Mouse (Mus musculus) ovary, adult 18-20 months (tissue): Measurements from ENCODE around the gene Tsc22d3.
"Not testable (repeated sequence)": the region's sequence is repeated elsewhere in the genome, so short reads cannot be mapped to it uniquely, and the experiment has no call there.

ENCODE experiments used
- DNase-seq: peaks from one replicate; pipeline ENCODE4 v3.0.0; 2022; ENCODE audit warnings: low spot score, mixed read lengths

Gene Tsc22d3

DNA sequence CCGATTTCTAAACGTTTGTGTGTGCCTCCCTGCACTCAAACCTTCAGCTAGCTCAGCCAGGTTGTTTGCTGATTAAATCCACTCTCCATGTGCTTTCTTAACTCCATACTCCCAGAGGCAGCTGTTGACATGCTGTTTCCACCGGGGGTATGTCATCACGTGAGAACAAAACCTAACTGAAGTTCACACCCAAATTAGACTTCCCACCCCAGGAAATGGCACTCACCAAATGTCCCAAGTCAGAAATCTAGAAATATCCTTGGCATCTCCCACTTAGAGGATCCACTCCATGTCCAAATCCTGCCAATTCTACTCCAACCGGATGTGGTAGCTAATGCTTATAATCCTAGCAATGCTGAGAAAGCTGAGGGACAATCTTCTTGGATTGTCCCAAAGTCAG, 100.2 kb downstream of the Tsc22d3 start:
- DNase-seq: no peak

- not testable (repeated sequence) for DNase-seq
Measured at GRCm38 (mm10) chrX:140498431-140498830, 102.0 kb downstream of the Tsc22d3 start.

DNA sequence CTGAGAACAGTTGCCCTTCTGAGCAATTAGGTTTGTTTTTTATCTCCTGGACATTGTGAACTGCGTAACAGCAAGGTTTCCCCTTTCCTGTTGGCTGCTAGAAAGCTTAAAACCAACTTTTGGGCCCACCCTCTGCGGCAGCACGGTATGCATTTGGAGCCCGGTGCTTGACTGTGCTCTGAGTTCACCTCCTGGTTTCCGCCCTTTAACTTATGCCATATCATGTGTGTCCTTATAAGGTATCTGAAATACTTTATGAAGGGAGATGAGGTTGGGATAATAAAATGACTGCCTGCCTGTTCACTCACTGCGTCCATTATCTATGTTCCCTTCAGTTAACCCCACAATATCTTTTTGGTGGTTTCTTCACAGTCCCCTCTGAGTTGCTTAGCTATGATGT, 106.3 kb downstream of the Tsc22d3 start:
- no peak for DNase-seq

DNA sequence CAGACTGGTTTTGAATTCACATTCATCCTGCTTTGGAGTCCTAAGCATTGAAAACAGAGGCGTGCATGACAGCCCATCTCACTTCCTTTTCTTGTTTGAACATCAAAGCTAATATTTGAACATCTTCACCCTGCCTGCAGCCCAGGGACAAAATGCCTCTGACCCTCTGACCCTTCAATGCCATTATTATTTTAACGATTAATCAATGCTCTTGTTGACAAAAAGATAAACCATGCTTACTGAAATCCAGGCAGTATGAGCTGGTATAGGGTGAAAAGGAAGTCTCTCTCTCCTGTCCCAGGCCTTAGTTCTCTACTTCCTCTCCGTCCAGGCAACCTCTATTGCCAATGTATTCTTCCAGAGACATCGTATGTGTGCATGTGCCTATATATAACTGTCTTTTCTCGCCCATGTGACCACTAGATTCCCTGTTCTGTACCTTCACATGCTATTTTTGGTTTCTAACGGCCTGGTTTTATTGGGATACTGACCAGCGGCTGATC, 106.9 kb downstream of the Tsc22d3 start:
- DNase-seq: no peak

DNA sequence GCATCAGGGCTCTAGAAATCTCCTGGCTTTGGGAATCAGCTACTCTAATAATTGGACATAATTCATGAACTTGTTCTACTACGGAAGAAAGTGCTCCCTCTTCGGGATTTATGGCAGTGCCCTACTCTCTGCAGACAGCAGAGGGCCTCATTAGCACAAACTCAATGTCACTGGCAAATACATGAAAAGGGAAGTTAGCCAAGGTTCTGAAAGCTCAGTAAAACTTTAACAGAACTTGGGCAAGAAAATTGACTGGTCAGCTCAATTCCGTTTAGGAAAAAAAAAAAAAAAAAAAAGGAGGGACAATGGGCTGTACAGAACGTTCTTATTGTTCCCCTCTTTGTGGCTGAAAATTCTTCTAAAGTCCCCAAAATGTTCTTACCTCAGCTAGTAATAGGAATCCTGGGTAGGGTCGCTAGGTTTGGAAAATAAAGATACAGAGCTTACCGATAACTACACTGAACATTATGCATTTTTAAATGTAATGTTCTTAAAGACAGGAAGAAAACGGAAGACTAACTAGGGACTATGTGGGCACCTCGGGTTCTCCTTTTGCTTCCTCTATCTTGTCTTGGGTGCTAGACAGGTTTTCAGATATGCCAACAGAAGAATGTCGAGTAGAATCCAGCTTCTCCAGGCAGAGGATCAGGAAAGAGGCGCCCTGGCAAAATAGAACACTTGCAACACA, 108.4 kb downstream of the Tsc22d3 start:
- no peak for DNase-seq

- no peak for DNase-seq
Measured at GRCm38 (mm10) chrX:140490203-140490602, 110.3 kb downstream of the Tsc22d3 start.
